Mouse (Mus musculus): ENCODE data around the gene Atp2c1.

Gene Atp2c1

GRCm38 (mm10) chr9:105488363-105488762, 38.8 kb downstream of the Atp2c1 start:
- DNase-seq (ENCODE audit: low read depth, low spot score) = no peak

GRCm38 (mm10) chr9:105484338-105485084, 42.6 kb downstream of the Atp2c1 start:
- no peak for DNase-seq (ENCODE audit: low read depth, low spot score)

DNA sequence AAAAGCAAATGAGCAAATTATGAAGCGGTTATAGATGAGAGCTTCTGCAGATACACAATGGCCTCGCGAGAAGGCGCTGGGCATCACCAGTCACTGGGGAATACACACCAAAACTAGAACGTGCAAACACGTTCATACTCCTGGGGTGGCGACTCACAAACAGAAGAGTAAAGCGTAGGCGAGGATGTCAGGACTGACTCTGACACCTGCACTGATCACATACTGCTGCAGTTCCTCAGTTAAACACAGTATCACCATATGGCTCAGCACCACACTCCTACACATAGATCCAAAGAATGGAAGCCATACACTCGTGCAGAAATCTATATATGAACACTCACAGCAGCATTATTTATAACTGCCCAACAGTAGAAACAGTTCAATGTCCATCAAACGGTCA, 43.2 kb downstream of the Atp2c1 start:
- DNase-seq (ENCODE audit: low read depth, low spot score) = no peak

- DNase-seq (ENCODE audit: low read depth, low spot score) = no peak
Observed at GRCm38 (mm10) chr9:105482715-105483510, 44.2 kb downstream of the Atp2c1 start.

DNA sequence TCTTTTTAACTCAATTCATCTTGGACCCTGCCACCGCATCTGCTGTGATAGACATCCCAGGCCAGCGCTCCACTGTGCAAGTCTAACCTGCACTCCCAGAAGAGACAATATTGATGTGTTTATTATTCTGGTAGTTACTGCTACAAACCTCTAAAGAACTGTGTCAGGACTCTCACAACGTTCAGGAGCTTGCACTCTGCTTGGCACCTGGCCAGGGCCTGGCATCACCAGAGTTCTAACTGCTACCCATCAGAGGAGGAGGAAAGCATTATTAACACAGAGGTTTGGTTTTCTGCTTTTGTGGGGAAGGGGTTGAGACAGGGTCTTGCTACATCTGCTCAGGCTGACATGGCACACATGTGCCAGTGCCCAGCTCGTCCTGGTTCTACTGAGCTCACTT, 45.0 kb downstream of the Atp2c1 start:
- DNase-seq (ENCODE audit: low read depth, low spot score) = no peak

GRCm38 (mm10) chr9:105476134-105476533, 51.0 kb downstream of the Atp2c1 start:
- no peak for DNase-seq (ENCODE audit: low read depth, low spot score)

- DNase-seq (ENCODE audit: low read depth, low spot score) = no peak
Observed at GRCm38 (mm10) chr9:105474910-105475309, 52.2 kb downstream of the Atp2c1 start.

DNA sequence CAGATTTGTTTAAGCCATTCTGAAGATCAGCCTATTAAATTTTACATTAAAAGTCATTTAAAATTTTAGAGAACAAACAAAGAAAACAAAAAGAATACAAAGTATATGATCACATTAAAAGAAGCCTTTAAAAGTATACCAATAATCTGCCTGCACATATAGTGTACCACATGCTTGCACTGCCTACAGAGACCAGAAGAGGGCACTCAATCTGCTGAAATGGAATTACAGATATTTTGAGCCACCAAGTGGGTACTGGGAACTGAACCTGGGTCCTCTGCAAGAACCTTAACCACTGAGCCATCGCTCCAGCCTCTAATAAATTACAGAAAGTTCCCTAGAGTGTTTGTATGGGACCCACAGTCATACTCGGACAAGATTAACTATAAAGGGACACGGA, 59.3 kb downstream of the Atp2c1 start:
- no peak for DNase-seq (ENCODE audit: low read depth, low spot score)

DNA sequence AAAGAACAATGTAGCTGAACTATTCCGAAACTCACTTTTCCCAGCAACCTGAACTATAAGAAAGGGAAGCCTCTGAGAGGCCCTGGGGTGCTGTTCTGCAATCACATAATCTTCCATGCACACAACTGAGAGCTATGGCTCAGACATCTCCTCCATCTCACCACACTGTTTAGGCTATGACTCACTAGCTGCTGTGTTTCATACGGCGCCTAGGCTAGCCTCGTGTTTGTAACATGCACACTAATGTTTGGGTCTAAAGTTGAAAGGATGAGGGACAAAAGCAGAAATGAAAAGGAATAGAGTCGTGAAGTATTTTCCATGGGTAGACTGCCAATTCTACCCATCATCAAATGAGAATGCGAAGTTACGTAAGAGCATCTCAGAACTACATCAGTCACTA, 65.6 kb downstream of the Atp2c1 start:
- no peak for DNase-seq (ENCODE audit: low read depth, low spot score)

DNA sequence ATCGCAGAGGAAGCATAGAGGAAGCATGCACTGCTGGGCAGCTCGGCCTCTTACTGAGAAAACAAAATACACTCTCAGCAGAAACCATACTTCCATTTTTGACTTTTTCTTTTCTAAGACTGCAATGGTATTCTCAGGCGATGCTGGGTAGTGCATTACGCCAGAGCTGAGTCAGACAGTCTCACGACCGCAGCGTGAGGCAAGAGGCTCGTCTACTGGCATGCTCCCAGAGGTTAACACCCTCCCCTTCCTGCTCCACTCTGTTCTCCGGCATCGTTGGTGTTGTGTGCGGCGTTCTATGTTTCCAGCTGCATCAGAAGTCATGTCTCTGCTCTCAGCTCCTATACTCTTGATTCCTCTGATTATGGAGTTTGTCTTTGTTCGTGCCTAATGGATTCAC, 68.1 kb downstream of the Atp2c1 start:
- no peak for DNase-seq (ENCODE audit: low read depth, low spot score)

- DNase-seq (ENCODE audit: low read depth, low spot score) = no peak
Observed at GRCm38 (mm10) chr9:105408549-105408948, 118.6 kb downstream of the Atp2c1 start.

DNA sequence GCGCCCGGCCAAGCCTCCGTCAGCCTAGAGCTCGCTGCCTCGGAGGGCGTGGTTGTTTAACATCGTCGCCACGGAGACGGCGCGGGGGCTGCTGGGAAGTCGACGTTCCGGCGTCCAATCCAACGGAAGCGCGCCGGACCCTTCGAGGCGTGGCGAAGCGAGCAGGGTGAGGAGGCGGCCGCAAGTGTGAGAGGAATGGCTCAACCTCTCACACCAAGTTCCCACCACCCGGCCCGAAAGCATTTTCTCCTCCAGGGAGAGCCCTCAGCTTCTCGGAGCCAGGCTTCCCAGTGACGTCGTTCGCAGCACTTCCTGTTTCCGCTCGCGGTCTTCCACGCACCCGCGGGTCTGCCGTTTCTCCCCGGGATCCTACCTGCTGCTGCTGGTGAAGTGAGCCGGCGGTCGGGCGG, 131.9 kb downstream of the Atp2c1 start, which contains the start of the genes Aste1 and Nek11:
TSS of gene Aste1 (plus strand) at position 175 of the 410 bp plus-strand sequence.
TSS of gene Nek11 (minus strand) at position 307 of the 410 bp plus-strand sequence.
- DNase-seq (ENCODE audit: low read depth, low spot score) = peak; percentile 88

- DNase-seq (ENCODE audit: low read depth, low spot score) = no peak
Observed at GRCm38 (mm10) chr9:105394720-105395119, 132.4 kb downstream of the Atp2c1 start.

GRCm38 (mm10) chr9:105390616-105391015, 136.5 kb downstream of the Atp2c1 start:
- peak; percentile 13 for DNase-seq (ENCODE audit: low read depth, low spot score)

GRCm38 (mm10) chr9:105389289-105389688, 137.8 kb downstream of the Atp2c1 start:
- DNase-seq (ENCODE audit: low read depth, low spot score) = peak; percentile 11

GRCm38 (mm10) chr9:105387403-105387802, 139.7 kb downstream of the Atp2c1 start:
- no peak for DNase-seq (ENCODE audit: low read depth, low spot score)

DNA sequence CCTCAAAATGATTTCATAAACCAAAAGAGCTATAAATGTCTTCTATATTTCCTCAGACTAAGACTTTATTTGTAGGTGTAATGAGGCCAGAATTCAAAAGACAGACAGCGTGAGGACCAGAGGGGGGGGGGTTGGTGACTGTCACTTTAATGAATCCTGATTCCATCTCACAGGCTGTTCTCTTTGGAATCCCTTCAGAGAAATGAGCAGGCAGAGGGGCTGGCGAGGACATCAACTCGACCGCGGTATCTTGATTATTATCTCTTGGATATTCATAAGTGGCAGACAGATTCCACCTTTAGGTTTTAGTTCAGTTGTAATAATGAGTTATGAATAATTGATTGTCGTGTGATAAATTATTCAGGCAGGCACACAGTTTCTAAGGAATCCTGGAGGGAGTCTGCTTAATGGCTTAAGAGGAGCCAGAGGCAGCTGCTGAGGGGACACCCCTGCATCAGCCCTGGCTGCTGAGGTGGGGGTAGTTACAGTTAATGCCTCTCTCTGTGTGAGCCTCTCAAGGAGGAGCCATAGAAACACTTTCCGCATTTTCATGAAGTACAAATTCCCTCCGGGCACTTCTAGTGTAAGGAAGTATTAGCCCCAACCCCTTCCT, 147.5 kb downstream of the Atp2c1 start:
- no peak for DNase-seq (ENCODE audit: low read depth, low spot score)

GRCm38 (mm10) chr9:105377622-105378021, 149.5 kb downstream of the Atp2c1 start:
- DNase-seq (ENCODE audit: low read depth, low spot score) = no peak

DNA sequence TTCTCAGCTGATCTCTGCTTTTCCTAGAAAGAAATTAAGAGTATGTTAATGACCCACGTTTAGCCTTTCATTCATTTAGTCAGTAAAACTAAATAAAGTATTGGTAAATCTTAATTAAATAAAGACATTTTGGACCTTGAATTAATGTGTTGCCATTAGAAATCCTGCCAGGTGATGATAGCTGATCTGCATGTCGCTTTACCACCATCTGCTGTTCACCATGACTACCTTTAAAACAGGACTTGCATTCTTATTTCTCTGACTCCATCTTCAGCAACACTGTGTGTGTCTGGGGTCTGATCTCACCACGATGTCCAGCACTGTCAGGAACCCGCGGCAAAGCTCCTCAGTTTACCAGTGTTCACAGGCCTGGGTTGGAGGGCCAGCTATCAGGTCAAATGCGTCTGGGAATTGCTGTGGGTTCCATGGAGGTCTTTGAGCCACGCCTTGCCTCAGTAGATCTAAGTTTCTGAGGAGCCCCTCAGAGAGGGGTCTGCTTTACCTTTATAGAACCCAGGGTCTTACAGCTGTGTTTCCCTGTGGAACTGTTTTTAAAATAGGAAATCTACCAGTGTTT, 150.1 kb downstream of the Atp2c1 start:
- no peak for DNase-seq (ENCODE audit: low read depth, low spot score)

GRCm38 (mm10) chr9:105376411-105376810, 150.7 kb downstream of the Atp2c1 start:
- no peak for DNase-seq (ENCODE audit: low read depth, low spot score)

GRCm38 (mm10) chr9:105374361-105374760, 152.8 kb downstream of the Atp2c1 start:
- no peak for DNase-seq (ENCODE audit: low read depth, low spot score)

DNA sequence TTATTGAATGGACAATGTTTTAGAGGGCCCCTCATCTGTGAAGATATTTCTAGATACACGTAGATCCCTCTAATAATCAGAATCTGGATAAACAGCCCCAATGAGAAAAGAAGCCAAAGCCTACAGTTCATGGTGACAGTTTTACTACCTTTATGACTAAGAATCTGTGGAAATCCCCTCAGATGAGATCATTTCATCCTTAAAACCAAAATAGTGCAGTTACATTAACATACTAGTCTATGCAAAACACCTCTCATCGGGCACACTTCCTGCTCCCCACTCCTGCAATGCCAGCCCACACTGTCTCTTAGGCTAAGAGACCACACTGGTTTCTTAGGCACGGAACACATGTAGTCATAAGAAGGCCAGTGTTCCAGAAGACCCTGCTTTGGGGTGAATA, 158.5 kb downstream of the Atp2c1 start:
- DNase-seq (ENCODE audit: low read depth, low spot score) = no peak
